Mouse (Mus musculus) midbrain, embryonic 12.5 days (tissue): Measurements from ENCODE around the gene Bhlha15. TPM values are rescaled to one million over a fixed set of nuclear protein-coding genes. Genes with fewer than 3 reads are reported as not detected.

Experiments used
- ATAC-seq: fragments of 200-750 bp; cut with Nextera tagmentation; 2 replicates; pipeline ENCODE4 v1.8.0; 2017; ENCODE audit warnings: low read depth, moderate TSS enrichment, moderate library complexity; ENCODE audit not compliant: low FRiP score
- H3K27ac ChIP-seq: fragments of 300-500 bp; sonication (generic); replicated peaks from 2 replicates; pipeline ENCODE4 v1.5.1; 2016; ENCODE audit warnings: mild to moderate bottlenecking
- H3K27me3 ChIP-seq: fragments of 300-500 bp; sonication (generic); 2 replicates; pipeline ENCODE4 v1.6.1; 2016; ENCODE audit warnings: mild to moderate bottlenecking
- H3K36me3 ChIP-seq: fragments of 300-500 bp; sonication (generic); 2 replicates; pipeline ENCODE4 v1.6.1; 2016
- H3K4me1 ChIP-seq: fragments of 300-500 bp; sonication (generic); 2 replicates; pipeline ENCODE4 v1.6.1; 2016
- H3K4me2 ChIP-seq: fragments of 300-500 bp; sonication (generic); replicated peaks from 2 replicates; pipeline ENCODE4 v1.6.1; 2016; ENCODE audit warnings: mild to moderate bottlenecking, moderate library complexity
- H3K4me3 ChIP-seq: fragments of 300-500 bp; sonication (generic); 2 replicates; pipeline ENCODE4 v1.5.1; 2016; ENCODE audit warnings: mild to moderate bottlenecking
- H3K9ac ChIP-seq: fragments of 300-500 bp; sonication (generic); replicated peaks from 2 replicates; pipeline ENCODE4 v1.6.1; 2016; ENCODE audit warnings: mild to moderate bottlenecking, moderate library complexity
- H3K9me3 ChIP-seq: fragments of 300-500 bp; sonication (generic); 2 replicates; pipeline ENCODE4 v1.6.1; 2016; ENCODE audit warnings: mild to moderate bottlenecking
- WGBS: fragments of 180-500 bp; shearing (Covaris S2); methylation state at CpG from one replicate; pipeline ENCODE4 v1.1.7; 2016; 5-methylcytosine and 5-hydroxymethylcytosine counted together
- polyA plus RNA-seq: library from polyadenylated mRNA; unstranded; fragments of >200 nt; fragmentation: Nextera tagmentation; extraction: Ambion mirVana; gene quantifications from 2 replicates; pipeline ENCODE4 v1.2.1, GENCODE M21; 2016

Gene Bhlha15
- polyA plus RNA-seq, 1 experiment from 2014 or later: not detected

GRCm38 (mm10) chr5:144195567-144195966 lies 5.5 kb downstream of the Bhlha15 start:
- Histone ChIP-seq H3K27ac (no peak overlapping the region), H3K4me1 (peaks cover 6% of the 10 kb centered on the region; the same call in 1 of the 2 replicates), H3K4me3 (no peak overlapping the region), H3K9me3 (no peaks in the 10 kb centered on the region), H3K36me3 (peaks cover 19% of the 10 kb centered on the region), H3K9ac (no peak overlapping the region), H3K27me3 (peaks cover 5% of the 10 kb centered on the region; the same call in 1 of the 2 replicates), H3K4me2 (no peak overlapping the region)
- ATAC-seq: no peak
- 91% methylated on average over 8 of the region's 8 CpGs for WGBS

- no peaks in the 10 kb centered on the region; the same call in 1 of the 2 replicates for H3K4me1 ChIP-seq
- H3K4me3 ChIP-seq: no peak overlapping the region
- ATAC-seq: no peak
- no peaks in the 10 kb centered on the region for H3K27me3 ChIP-seq
- H3K9me3 ChIP-seq: no peaks in the 10 kb centered on the region
- H3K36me3 ChIP-seq: peaks cover 65% of the 10 kb centered on the region
- H3K4me2 ChIP-seq: no peak overlapping the region
- WGBS: 90% methylated on average over 11 of the region's 11 CpGs
- no peak overlapping the region for H3K9ac ChIP-seq
- H3K27ac ChIP-seq: no peak overlapping the region
Measured at GRCm38 (mm10) chr5:144200616-144201015, 10.5 kb downstream of the Bhlha15 start.

DNA sequence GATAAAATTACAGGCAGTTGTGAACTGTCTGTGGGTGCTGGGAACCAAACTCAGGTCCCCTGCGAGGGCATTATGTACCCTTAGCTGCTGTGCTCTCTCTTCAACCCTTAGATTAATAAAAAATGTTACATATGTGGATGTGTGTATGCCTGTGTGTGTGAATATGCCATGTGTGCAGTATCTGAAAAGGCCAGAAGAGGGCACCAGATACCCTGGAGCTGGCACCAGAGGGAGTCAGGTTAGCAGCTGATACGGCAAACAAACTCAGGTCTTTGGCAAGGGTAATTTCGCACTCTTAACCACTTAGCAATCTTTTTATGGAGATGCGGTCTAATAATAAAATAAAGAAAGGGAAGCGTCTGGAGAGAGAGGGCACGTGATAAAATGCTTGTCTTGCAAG lies 12.3 kb downstream of the Bhlha15 start:
- H3K9ac ChIP-seq: no peak overlapping the region
- WGBS: 93% methylated on average over 6 of the region's 6 CpGs
- H3K36me3 ChIP-seq: peaks cover 82% of the 10 kb centered on the region

DNA sequence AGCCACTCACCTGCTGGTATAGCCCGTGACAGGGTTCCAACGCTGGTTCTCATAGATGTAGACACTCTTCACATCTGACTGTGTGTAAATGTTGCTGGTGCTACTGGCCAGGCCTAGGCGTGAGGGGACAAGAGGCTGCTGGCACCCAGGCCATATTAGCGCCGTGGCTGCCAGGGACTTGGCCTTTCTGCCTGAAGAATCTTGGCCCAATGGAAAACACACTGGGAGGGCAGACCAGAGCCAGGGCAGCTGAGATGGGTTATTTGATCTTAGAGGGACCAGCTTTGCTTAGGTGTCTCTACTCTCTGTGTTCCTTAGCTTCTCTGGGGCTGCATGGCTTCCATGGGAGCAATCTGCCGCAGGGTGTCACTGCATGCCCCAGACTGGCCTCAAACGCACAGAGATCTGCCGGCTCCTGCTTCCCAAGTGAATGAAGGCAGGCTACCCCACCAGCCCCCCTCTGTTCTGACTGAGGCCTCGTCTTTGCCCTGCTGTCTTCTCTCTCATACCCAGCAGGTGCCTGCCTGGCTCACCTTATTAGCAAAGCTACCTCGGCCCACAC lies 13.4 kb downstream of the Bhlha15 start:
- Histone ChIP-seq H3K4me1 (no peaks in the 10 kb centered on the region), H3K4me3 (no peak overlapping the region), H3K9ac (no peak overlapping the region), H3K9me3 (no peaks in the 10 kb centered on the region), H3K36me3 (peaks cover 89% of the 10 kb centered on the region), H3K27me3 (no peaks in the 10 kb centered on the region), H3K27ac (no peak overlapping the region), H3K4me2 (no peak overlapping the region)
- WGBS: 92% methylated on average over 10 of the region's 10 CpGs
- no peak for ATAC-seq

More for the DNA sequence above, 12.3 kb downstream of the Bhlha15 start:
- H3K27me3 ChIP-seq: no peaks in the 10 kb centered on the region
- no peak for ATAC-seq
- H3K27ac ChIP-seq: no peak overlapping the region
- no peak overlapping the region for H3K4me2 ChIP-seq
- H3K9me3 ChIP-seq: no peaks in the 10 kb centered on the region
- H3K4me3 ChIP-seq: no peak overlapping the region
- H3K4me1 ChIP-seq: no peaks in the 10 kb centered on the region

- WGBS: 90% methylated on average over 12 of the region's 12 CpGs
- Histone ChIP-seq H3K4me3 (no peak overlapping the region), H3K4me1 (no peaks in the 10 kb centered on the region), H3K9ac (no peak overlapping the region), H3K27ac (no peak overlapping the region), H3K9me3 (no peaks in the 10 kb centered on the region), H3K4me2 (no peak overlapping the region), H3K36me3 (peaks cover 87% of the 10 kb centered on the region), H3K27me3 (no peaks in the 10 kb centered on the region)
- ATAC-seq: no peak
Measured at GRCm38 (mm10) chr5:144204303-144204702, 14.2 kb downstream of the Bhlha15 start.

DNA sequence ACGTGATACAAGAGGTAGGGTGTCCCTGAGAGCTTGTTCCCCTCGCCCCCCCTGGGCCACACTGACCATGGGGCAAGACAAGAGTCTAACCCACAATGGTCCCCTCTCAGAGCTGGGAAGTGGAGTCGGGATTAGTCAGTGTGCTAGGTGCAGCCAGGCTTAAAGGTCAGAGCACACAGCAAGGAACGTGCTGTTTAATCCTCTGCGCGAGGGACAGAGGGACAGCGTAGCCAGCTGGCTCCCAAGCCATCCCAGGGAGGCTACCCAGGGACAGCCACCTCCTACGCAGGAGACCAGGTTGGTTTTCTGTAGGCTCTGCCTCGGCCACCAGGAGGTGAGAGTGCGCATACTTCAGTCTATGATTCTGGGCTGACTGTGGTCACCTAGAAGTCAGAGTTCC lies 14.8 kb downstream of the Bhlha15 start:
- WGBS: 45% methylated on average over 10 of the region's 10 CpGs
- H3K27me3 ChIP-seq: no peaks in the 10 kb centered on the region
- no peak for ATAC-seq
- H3K4me1 ChIP-seq: no peaks in the 10 kb centered on the region
- H3K4me2 ChIP-seq: no peak overlapping the region
- H3K27ac ChIP-seq: no peak overlapping the region
- no peak overlapping the region for H3K9ac ChIP-seq
- H3K36me3 ChIP-seq: peaks cover 89% of the 10 kb centered on the region
- H3K4me3 ChIP-seq: no peak overlapping the region
- H3K9me3 ChIP-seq: no peaks in the 10 kb centered on the region

- 93% methylated on average over 15 of the region's 15 CpGs for WGBS
- no peaks in the 10 kb centered on the region for H3K4me1 ChIP-seq
- H3K27ac ChIP-seq: no peak overlapping the region
- H3K4me2 ChIP-seq: no peak overlapping the region
- H3K9ac ChIP-seq: no peak overlapping the region
- ATAC-seq: no peak
- peaks cover 90% of the 10 kb centered on the region for H3K36me3 ChIP-seq
- H3K27me3 ChIP-seq: no peaks in the 10 kb centered on the region
- no peak overlapping the region for H3K4me3 ChIP-seq
- H3K9me3 ChIP-seq: no peaks in the 10 kb centered on the region
Measured at GRCm38 (mm10) chr5:144206069-144206468, 16.0 kb downstream of the Bhlha15 start.

DNA sequence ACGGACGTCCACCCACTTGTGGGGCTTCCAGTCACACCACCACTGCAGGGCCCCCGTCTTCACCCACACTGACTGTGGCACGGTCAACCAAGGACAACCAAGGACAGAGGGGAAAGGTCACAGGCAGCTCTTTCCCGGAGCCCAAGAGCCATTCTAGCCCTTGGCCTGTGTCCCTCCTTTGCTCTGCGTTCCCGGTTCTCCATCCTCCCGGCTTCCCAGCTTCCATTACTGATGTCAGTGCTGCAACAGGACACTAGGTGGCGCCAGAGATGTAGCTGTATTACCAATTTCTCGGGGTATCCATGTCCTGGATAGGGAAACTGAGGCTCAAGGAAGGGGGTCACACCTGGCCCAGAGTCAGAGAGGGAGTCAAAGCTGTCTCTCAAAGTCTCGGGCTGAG lies 17.4 kb downstream of the Bhlha15 start:
- H3K27me3 ChIP-seq: no peaks in the 10 kb centered on the region
- WGBS: 53% methylated on average over 11 of the region's 11 CpGs
- no peak overlapping the region for H3K27ac ChIP-seq
- H3K36me3 ChIP-seq: peaks cover 82% of the 10 kb centered on the region
- H3K9ac ChIP-seq: no peak overlapping the region
- ATAC-seq: peak; percentile 23; the same call in 1 of the 2 replicates
- no peak overlapping the region for H3K4me2 ChIP-seq
- no peak overlapping the region for H3K4me3 ChIP-seq
- no peaks in the 10 kb centered on the region for H3K4me1 ChIP-seq
- no peaks in the 10 kb centered on the region for H3K9me3 ChIP-seq

- Histone ChIP-seq H3K4me3 (no peak overlapping the region), H3K27me3 (no peaks in the 10 kb centered on the region), H3K4me2 (no peak overlapping the region), H3K36me3 (peaks cover 47% of the 10 kb centered on the region), H3K9ac (no peak overlapping the region), H3K9me3 (no peaks in the 10 kb centered on the region), H3K27ac (no peak overlapping the region), H3K4me1 (no peaks in the 10 kb centered on the region)
- 28% methylated on average over 7 of the region's 7 CpGs for WGBS
- ATAC-seq: no peak
Measured at GRCm38 (mm10) chr5:144214453-144214852, 24.4 kb downstream of the Bhlha15 start.

DNA sequence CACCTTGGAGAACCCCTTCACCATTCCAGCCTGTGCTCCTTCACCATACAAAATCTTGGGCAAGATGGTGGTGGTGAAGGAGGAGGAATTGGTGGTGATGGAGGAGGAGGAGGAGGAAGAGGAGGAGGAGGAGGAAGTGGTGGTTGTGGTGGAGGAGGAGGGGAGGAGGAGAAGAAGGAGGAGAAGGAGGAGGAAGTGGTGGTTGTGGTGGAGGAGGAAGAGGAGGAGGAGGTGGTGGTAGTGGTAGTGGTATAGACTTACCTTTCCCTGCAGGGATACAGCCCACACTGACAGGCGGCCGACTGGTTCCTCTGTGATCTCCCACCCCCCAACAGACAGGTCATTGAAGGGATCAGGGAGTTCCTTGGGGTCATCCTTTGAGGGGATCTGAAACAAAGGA lies 25.9 kb downstream of the Bhlha15 start:
- ATAC-seq: no peak
- H3K36me3 ChIP-seq: peaks cover 32% of the 10 kb centered on the region

GRCm38 (mm10) chr5:144218061-144218460 lies 28.0 kb downstream of the Bhlha15 start:
- 92% methylated on average over 7 of the region's 7 CpGs for WGBS
- Histone ChIP-seq H3K4me2 (no peak overlapping the region), H3K4me3 (no peak overlapping the region), H3K9ac (no peak overlapping the region), H3K4me1 (peaks cover 14% of the 10 kb centered on the region), H3K9me3 (no peaks in the 10 kb centered on the region), H3K27ac (no peak overlapping the region), H3K36me3 (peaks cover 25% of the 10 kb centered on the region), H3K27me3 (no peaks in the 10 kb centered on the region)
- no peak for ATAC-seq

More for the DNA sequence above, 25.9 kb downstream of the Bhlha15 start:
- Histone ChIP-seq H3K27me3 (no peaks in the 10 kb centered on the region), H3K4me2 (no peak overlapping the region), H3K27ac (no peak overlapping the region), H3K4me3 (no peak overlapping the region), H3K9me3 (no peaks in the 10 kb centered on the region), H3K9ac (no peak overlapping the region), H3K4me1 (no peaks in the 10 kb centered on the region)
- 91% methylated on average over 2 of the region's 2 CpGs for WGBS

GRCm38 (mm10) chr5:144219306-144219705 lies 29.2 kb downstream of the Bhlha15 start:
- Histone ChIP-seq H3K4me3 (no peak overlapping the region), H3K9me3 (no peaks in the 10 kb centered on the region), H3K36me3 (peaks cover 16% of the 10 kb centered on the region), H3K9ac (no peak overlapping the region), H3K27ac (no peak overlapping the region), H3K27me3 (no peaks in the 10 kb centered on the region), H3K4me1 (peaks cover 18% of the 10 kb centered on the region), H3K4me2 (no peak overlapping the region)
- 81% methylated on average over 12 of the region's 12 CpGs for WGBS
- no peak for ATAC-seq

GRCm38 (mm10) chr5:144219936-144220335 lies 29.9 kb downstream of the Bhlha15 start:
- 92% methylated on average over 5 of the region's 5 CpGs for WGBS
- Histone ChIP-seq H3K4me3 (no peak overlapping the region), H3K27me3 (no peaks in the 10 kb centered on the region), H3K4me2 (no peak overlapping the region), H3K36me3 (peaks cover 12% of the 10 kb centered on the region), H3K27ac (no peak overlapping the region), H3K9me3 (no peaks in the 10 kb centered on the region), H3K9ac (no peak overlapping the region), H3K4me1 (peaks cover 21% of the 10 kb centered on the region)
- ATAC-seq: no peak
